Mouse (Mus musculus) lung, postnatal 10 days (tissue): ENCODE data around the gene Foxn2.

Experiments
- DNase-seq: peaks from one replicate; pipeline ENCODE4 v3.0.0; 2021

Gene Foxn2

GRCm38 (mm10) chr17:88494772-88495132 is 54.2 kb downstream of the Foxn2 start:
- DNase-seq: no peak

GRCm38 (mm10) chr17:88498090-88498682 is 57.7 kb downstream of the Foxn2 start:
- DNase-seq: no peak

- no peak for DNase-seq
Observed at GRCm38 (mm10) chr17:88504056-88504455, 63.5 kb downstream of the Foxn2 start.

GRCm38 (mm10) chr17:88505275-88505723 is 64.8 kb downstream of the Foxn2 start:
- no peak for DNase-seq

- DNase-seq: no peak
Observed at GRCm38 (mm10) chr17:88505941-88506340, 65.4 kb downstream of the Foxn2 start.

- peak; percentile 65 for DNase-seq
Observed at GRCm38 (mm10) chr17:88507376-88507775, 66.9 kb downstream of the Foxn2 start.

GRCm38 (mm10) chr17:88508846-88509508 is 68.5 kb downstream of the Foxn2 start:
- peak; percentile 88 for DNase-seq

- DNase-seq: no peak
Observed at GRCm38 (mm10) chr17:88509999-88510398, 69.5 kb downstream of the Foxn2 start.

- peak; percentile 92 for DNase-seq
Observed at GRCm38 (mm10) chr17:88511095-88511551, 70.6 kb downstream of the Foxn2 start.

- no peak for DNase-seq
Observed at GRCm38 (mm10) chr17:88516477-88516876, 76.0 kb downstream of the Foxn2 start.

GRCm38 (mm10) chr17:88527781-88528180 is 87.3 kb downstream of the Foxn2 start:
- DNase-seq: peak; percentile 72

- peak; percentile 98 for DNase-seq
Observed at GRCm38 (mm10) chr17:88529519-88530235, 89.2 kb downstream of the Foxn2 start, which contains the start of gene Ppp1r21. Gene Ppp1r21, plus strand, starts transcription at chr17:88530118.

- DNase-seq: no peak
Observed at GRCm38 (mm10) chr17:88530236-88530619, 89.7 kb downstream of the Foxn2 start.

- DNase-seq: no peak
Observed at GRCm38 (mm10) chr17:88530667-88531066, 90.2 kb downstream of the Foxn2 start.

- DNase-seq: no peak
Observed at GRCm38 (mm10) chr17:88531176-88531575, 90.7 kb downstream of the Foxn2 start.

GRCm38 (mm10) chr17:88537842-88538430 is 97.4 kb downstream of the Foxn2 start:
- DNase-seq: no peak
